Mouse (Mus musculus) forebrain, embryonic 13.5 days (tissue): Measurements from ENCODE around the gene Mrnip. TPM values are rescaled to one million over a fixed set of nuclear protein-coding genes. Genes with fewer than 3 reads are reported as not detected.
"Not testable (repeated sequence)": the region's sequence is repeated elsewhere in the genome, so short reads cannot be mapped to it uniquely, and the experiment has no call there.

Source experiments
- ATAC-seq: fragments of 200-750 bp; cut with Nextera tagmentation; 2 replicates; pipeline ENCODE4 v1.8.0; 2017
- H3K27ac ChIP-seq: fragments of 300-500 bp; sonication (generic); 2 replicates; pipeline ENCODE4 v1.5.1; 2015; ENCODE audit warnings: inconsistent platforms, mild to moderate bottlenecking, moderate library complexity
- H3K27me3 ChIP-seq: fragments of 300-500 bp; sonication (generic); 2 replicates; pipeline ENCODE4 v1.6.1; 2015; ENCODE audit warnings: mild to moderate bottlenecking, inconsistent platforms
- H3K36me3 ChIP-seq: fragments of 300-500 bp; sonication (generic); 2 replicates; pipeline ENCODE4 v1.6.1; 2015; ENCODE audit warnings: mild to moderate bottlenecking, inconsistent platforms; ENCODE audit not compliant: poor library complexity, severe bottlenecking
- H3K4me1 ChIP-seq: fragments of 300-500 bp; sonication (generic); 2 replicates; pipeline ENCODE4 v1.6.1; 2015; ENCODE audit warnings: inconsistent platforms
- H3K4me2 ChIP-seq: fragments of 300-500 bp; sonication (generic); 2 replicates; pipeline ENCODE4 v1.6.1; 2015; ENCODE audit warnings: inconsistent platforms, mild to moderate bottlenecking, moderate library complexity
- H3K4me3 ChIP-seq: fragments of 300-500 bp; sonication (generic); 2 replicates; pipeline ENCODE4 v1.5.1; 2015; ENCODE audit warnings: mild to moderate bottlenecking, inconsistent platforms
- H3K9ac ChIP-seq: fragments of 300-500 bp; sonication (generic); 2 replicates; pipeline ENCODE4 v1.6.1; 2015; ENCODE audit warnings: mild to moderate bottlenecking, inconsistent platforms
- H3K9me3 ChIP-seq: fragments of 300-500 bp; sonication (generic); replicated peaks from 2 replicates; pipeline ENCODE4 v1.6.1; 2016; ENCODE audit warnings: inconsistent platforms
- WGBS: fragments of 180-500 bp; shearing (Covaris S2); methylation state at CpG from one replicate; pipeline ENCODE4 v1.1.7; 2015; 5-methylcytosine and 5-hydroxymethylcytosine counted together
- polyA plus RNA-seq: library from polyadenylated mRNA; unstranded; fragments of >200 nt; fragmentation: Nextera tagmentation; extraction: Ambion mirVana; gene quantifications from 2 replicates; pipeline ENCODE4 v1.2.1, GENCODE M21; 2015

The Mrnip gene
- 24.0 and 26.9 TPM in 2 replicates for polyA plus RNA-seq

DNA sequence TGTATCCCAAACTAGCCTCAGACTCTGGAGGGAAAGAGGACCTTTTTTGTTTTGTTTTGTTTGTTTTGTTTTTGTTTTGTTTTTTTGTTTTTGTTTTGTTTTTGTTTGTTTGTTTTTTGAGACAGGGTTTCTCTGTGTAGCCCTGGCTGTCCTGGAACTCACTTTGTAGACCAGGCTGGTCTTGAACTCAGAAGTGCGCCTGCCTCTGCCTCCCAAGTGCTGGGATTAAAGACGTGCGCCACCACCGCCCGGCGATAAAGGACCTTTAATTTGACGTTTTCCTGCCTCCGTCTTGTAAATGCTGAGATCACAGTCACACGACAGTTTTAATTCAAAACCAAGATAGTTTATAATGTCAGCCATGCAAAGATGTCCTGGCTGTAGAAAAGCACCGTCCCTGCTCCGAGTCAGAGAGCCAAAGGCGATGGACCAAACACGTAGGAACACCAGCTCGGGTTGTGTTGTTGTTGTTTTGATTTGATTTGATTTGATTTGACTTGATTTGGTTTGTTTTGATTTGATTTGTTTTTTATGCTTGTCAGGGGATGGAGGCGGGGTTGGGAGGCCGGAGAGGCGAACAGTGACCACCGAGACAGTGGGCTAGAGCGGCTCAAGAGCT, at the start of gene Mrnip:
Gene Mrnip (plus strand): TSS at position 334 of the 619 bp plus-strand sequence.
- H3K27ac ChIP-seq: peak within 1 kb of the TSS; percentile 87
- peak within 1 kb of the TSS; percentile 71 for H3K4me3 ChIP-seq
- peak within 1 kb of the TSS; percentile 77 for H3K4me2 ChIP-seq
- not testable (repeated sequence) for H3K27me3 ChIP-seq, H3K9me3 ChIP-seq
- WGBS: 5% methylated on average over 19 of the region's 19 CpGs
- ATAC-seq: peak; percentile 3
- peak within 1 kb of the TSS; percentile 86 for H3K9ac ChIP-seq
- peaks cover 50% of the 10 kb centered on the region for H3K36me3 ChIP-seq
- peaks cover 12% of the 10 kb centered on the region for H3K4me1 ChIP-seq

GRCm38 (mm10) chr11:50127781-50128180, 46.5 kb upstream of the Mrnip start:
- Histone ChIP-seq H3K36me3 (no peaks in the 10 kb centered on the region), H3K27me3 (no peaks in the 10 kb centered on the region), H3K4me1 (peaks cover 10% of the 10 kb centered on the region), H3K9me3 (no peaks in the 10 kb centered on the region), H3K4me3 (no peak overlapping the region), H3K9ac (no peak overlapping the region), H3K27ac (no peak overlapping the region), H3K4me2 (peak overlapping the region; percentile 20)
- 4% methylated on average over 10 of the region's 10 CpGs for WGBS
- ATAC-seq: no peak

- under 1% methylated on average over 76 of the region's 77 CpGs for WGBS
- peak; percentile 93 for ATAC-seq
- Histone ChIP-seq H3K4me3 (peak within 1 kb of the TSS; percentile 89), H3K36me3 (peaks cover 8% of the 10 kb centered on the region; the same call in 1 of the 2 replicates), H3K4me1 (peaks cover 10% of the 10 kb centered on the region), H3K27ac (peak within 1 kb of the TSS; percentile 83), H3K9ac (peak within 1 kb of the TSS; percentile 99), H3K4me2 (peak within 1 kb of the TSS; percentile 88), H3K27me3 (no peaks in the 10 kb centered on the region), H3K9me3 (no peaks in the 10 kb centered on the region)
Measured at GRCm38 (mm10) chr11:50130811-50131766, 43.2 kb upstream of the Mrnip start, which contains the start of gene Tbc1d9b. Gene Tbc1d9b (plus strand): TSS chr11:50131396.

DNA sequence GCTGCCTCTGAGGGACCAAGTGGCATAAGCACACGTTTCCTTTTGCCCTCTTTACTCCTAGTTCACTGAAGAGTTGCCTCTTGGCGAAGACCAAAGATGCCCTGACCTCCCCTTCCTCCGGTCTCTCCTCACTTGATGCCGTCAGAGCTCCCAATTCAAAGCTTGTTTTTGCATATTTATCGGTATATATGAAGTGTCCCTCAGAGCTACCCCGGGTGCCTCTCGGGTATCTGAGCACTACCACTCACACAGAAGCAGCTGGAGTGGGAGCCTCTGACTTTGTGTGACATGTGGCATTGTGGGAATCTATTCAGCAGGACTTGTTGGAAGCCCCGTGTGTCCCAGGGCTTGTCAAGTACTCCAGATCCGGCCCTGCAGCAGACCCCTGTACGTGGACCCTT, 42.4 kb upstream of the Mrnip start:
- WGBS: 15% methylated on average over 10 of the region's 10 CpGs
- H3K9ac ChIP-seq: peak overlapping the region; percentile 99
- peaks cover 10% of the 10 kb centered on the region for H3K4me1 ChIP-seq
- peak overlapping the region; percentile 89 for H3K4me3 ChIP-seq
- no peak overlapping the region for H3K27ac ChIP-seq
- no peaks in the 10 kb centered on the region for H3K9me3 ChIP-seq
- H3K36me3 ChIP-seq: peaks cover 15% of the 10 kb centered on the region
- peak overlapping the region; percentile 88 for H3K4me2 ChIP-seq
- no peaks in the 10 kb centered on the region for H3K27me3 ChIP-seq
- ATAC-seq: peak; percentile 27

- Histone ChIP-seq H3K36me3 (peaks cover 19% of the 10 kb centered on the region), H3K4me2 (peak overlapping the region; percentile 88), H3K9me3 (no peaks in the 10 kb centered on the region), H3K4me1 (peaks cover 10% of the 10 kb centered on the region), H3K9ac (peak overlapping the region; percentile 99), H3K27me3 (no peaks in the 10 kb centered on the region), H3K27ac (no peak overlapping the region), H3K4me3 (peak overlapping the region; percentile 89)
- ATAC-seq: no peak
- WGBS: 90% methylated on average over 6 of the region's 6 CpGs
Measured at GRCm38 (mm10) chr11:50132265-50132664, 42.0 kb upstream of the Mrnip start.

DNA sequence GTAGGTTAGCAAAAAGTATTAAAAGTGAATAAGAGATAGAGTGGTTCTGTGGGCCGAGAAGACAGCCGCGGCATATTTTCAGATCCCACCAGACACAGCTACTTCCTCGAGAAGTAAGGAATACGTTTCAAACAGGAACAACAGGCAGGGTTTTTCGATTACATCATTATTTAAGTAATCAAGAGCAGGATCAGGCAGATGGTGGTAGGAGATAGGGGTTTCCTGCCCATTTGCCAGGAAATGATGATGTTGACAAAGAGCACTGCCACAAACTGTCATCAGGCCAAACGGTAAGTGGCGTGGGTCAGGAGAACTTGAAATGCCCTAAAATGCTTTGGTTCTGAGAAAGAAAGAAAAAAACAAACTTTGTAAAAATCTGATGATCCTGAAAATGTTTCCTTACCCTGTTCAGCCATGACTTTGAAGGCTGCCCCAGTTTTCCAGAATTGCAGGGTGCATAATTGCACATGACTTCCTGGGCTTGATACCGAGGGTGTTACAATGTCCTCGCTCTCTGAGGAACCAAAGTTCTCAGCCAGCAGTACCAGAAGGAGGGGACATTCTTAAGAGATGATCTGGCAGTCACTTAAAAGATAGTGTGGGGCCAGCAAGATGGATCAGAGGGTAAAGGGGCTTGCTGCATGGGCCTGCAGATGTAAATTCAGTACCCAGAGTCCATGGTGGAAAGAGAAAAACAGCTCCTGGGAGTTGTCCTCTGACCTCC, 39.9 kb upstream of the Mrnip start:
- H3K27me3 ChIP-seq: no peaks in the 10 kb centered on the region
- no peak overlapping the region for H3K9ac ChIP-seq
- H3K27ac ChIP-seq: no peak overlapping the region
- 88% methylated on average over 10 of the region's 10 CpGs for WGBS
- no peak for ATAC-seq
- H3K9me3 ChIP-seq: no peaks in the 10 kb centered on the region
- no peak overlapping the region for H3K4me3 ChIP-seq
- no peak overlapping the region for H3K4me2 ChIP-seq
- H3K4me1 ChIP-seq: peaks cover 10% of the 10 kb centered on the region
- H3K36me3 ChIP-seq: peaks cover 36% of the 10 kb centered on the region

GRCm38 (mm10) chr11:50138206-50138822, 35.9 kb upstream of the Mrnip start:
- WGBS: 79% methylated on average over 10 of the region's 10 CpGs
- ATAC-seq: no peak
- H3K4me1 ChIP-seq: no peaks in the 10 kb centered on the region

GRCm38 (mm10) chr11:50139571-50139970, 34.7 kb upstream of the Mrnip start:
- no peaks in the 10 kb centered on the region for H3K4me1 ChIP-seq
- H3K4me3 ChIP-seq: no peak overlapping the region
- H3K4me2 ChIP-seq: no peak overlapping the region
- no peaks in the 10 kb centered on the region for H3K27me3 ChIP-seq
- ATAC-seq: no peak
- no peak overlapping the region for H3K27ac ChIP-seq
- WGBS: 87% methylated on average over 7 of the region's 7 CpGs
- no peaks in the 10 kb centered on the region for H3K9me3 ChIP-seq
- H3K9ac ChIP-seq: no peak overlapping the region
- H3K36me3 ChIP-seq: peaks cover 85% of the 10 kb centered on the region

More at GRCm38 (mm10) chr11:50138206-50138822, 35.9 kb upstream of the Mrnip start:
- Histone ChIP-seq H3K4me3 (no peak overlapping the region), H3K27ac (no peak overlapping the region), H3K4me2 (no peak overlapping the region), H3K9ac (no peak overlapping the region), H3K36me3 (peaks cover 76% of the 10 kb centered on the region), H3K9me3 (no peaks in the 10 kb centered on the region), H3K27me3 (no peaks in the 10 kb centered on the region)

DNA sequence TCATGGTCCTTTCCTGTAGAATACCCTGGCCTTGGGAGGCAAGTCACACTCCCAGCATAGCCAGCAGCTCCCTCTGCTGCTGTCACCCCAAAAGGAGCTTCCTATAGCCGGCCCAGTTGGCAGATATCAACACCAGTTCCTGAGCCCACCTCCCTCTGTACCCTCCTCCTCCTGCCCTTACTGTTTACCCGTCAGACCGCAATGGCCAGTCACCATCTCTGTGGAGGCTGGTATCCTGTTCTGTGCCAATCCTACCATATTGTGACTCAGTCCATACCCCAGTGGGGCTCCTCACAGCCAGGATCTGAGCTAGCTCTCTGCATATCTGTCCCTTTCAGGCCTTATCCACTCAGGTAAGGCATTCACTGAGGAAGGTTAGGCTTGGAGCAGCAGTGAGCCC, 28.7 kb upstream of the Mrnip start:
- no peak for ATAC-seq
- H3K4me3 ChIP-seq: no peak overlapping the region
- H3K27ac ChIP-seq: no peak overlapping the region
- no peak overlapping the region for H3K4me2 ChIP-seq
- peaks cover 94% of the 10 kb centered on the region for H3K36me3 ChIP-seq
- 92% methylated on average over 3 of the region's 3 CpGs for WGBS
- H3K9me3 ChIP-seq: no peaks in the 10 kb centered on the region
- no peak overlapping the region for H3K9ac ChIP-seq
- no peaks in the 10 kb centered on the region for H3K4me1 ChIP-seq
- no peaks in the 10 kb centered on the region for H3K27me3 ChIP-seq

DNA sequence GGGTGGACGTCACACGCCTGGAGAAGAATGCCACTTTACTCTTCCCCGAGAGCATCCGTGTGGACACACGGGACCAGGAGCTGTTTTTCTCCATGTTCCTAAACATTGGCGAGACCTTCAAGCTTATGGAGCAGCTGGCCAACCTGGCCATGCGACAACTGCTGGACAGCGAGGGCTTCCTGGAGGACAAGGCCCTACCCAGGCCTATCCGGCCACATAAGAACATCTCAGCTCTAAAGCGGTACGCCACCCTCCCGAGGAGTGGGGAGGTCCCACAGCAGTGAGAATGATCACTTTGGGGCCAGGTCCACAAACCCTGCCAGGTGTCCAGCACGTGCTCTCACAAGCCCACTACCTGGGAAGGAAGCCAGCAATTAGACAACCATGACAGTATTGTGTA, 28.1 kb upstream of the Mrnip start:
- peaks cover 94% of the 10 kb centered on the region for H3K36me3 ChIP-seq

DNA sequence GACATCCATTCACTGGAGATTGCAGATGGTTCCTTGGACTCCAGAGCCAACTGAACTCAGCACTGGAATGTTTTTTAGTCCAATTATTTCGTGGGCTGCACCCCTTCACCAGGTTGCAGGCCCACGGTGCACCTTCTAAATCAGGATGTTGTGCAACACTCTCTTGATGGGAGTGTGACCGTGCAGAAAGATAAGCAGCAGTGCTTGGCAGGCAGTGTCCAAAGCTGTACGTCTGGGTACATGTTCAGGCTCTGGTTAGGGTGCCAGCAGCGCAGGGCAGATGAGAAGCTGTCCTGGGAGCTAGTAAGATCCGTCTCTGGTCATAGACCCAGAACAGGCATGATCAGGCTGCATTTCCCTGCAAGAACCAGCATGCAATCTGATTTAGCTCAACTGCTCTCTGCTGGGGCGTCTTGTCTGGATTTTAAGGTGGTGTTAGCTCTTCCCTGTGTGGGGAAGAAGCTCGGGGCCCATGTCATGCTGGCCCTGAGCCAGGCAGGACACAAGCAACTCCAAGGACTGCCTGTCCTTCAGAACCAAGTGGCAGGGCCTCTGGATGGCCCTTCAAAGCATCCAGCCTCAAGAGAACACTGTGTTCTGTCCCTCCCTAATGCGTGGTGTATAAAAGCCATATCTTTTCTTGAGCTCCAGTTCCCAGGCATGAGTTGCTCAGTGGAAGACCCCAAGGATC, 26.8 kb upstream of the Mrnip start:
- no peak overlapping the region for H3K9ac ChIP-seq
- H3K9me3 ChIP-seq: no peaks in the 10 kb centered on the region
- H3K4me2 ChIP-seq: no peak overlapping the region
- ATAC-seq: no peak
- H3K4me1 ChIP-seq: no peaks in the 10 kb centered on the region
- H3K27me3 ChIP-seq: no peaks in the 10 kb centered on the region
- peaks cover 94% of the 10 kb centered on the region for H3K36me3 ChIP-seq
- H3K4me3 ChIP-seq: no peak overlapping the region
- 91% methylated on average over 9 of the region's 9 CpGs for WGBS
- H3K27ac ChIP-seq: no peak overlapping the region

More for the DNA sequence above, 28.1 kb upstream of the Mrnip start:
- H3K9me3 ChIP-seq: no peaks in the 10 kb centered on the region
- no peaks in the 10 kb centered on the region for H3K27me3 ChIP-seq
- H3K27ac ChIP-seq: no peak overlapping the region
- no peaks in the 10 kb centered on the region for H3K4me1 ChIP-seq
- 94% methylated on average over 13 of the region's 13 CpGs for WGBS
- no peak for ATAC-seq
- no peak overlapping the region for H3K4me3 ChIP-seq
- H3K4me2 ChIP-seq: no peak overlapping the region
- H3K9ac ChIP-seq: no peak overlapping the region
